20 mouse cellular contexts compared by ENCODE assay signal in genomic region chr4:105879891-105880290, GRCm38 (mm10).
"Had no signal": no experiment of that assay in that cellular context is flagged by ENCODE, and none has a peak within 500 bp of the region (broad histone marks: within the 10 kb centered on the region; RNA-seq: fewer than 3 reads in every experiment).

No protein-coding gene starts in this region.

- H3K4me2 ChIP-seq: limb, embryonic 12.5 days; liver, embryonic 12.5 days; liver, embryonic 15.5 days; lung, embryonic 15.5 days; midbrain, embryonic 11.5 days had no signal

- H3K4me1 ChIP-seq: liver, embryonic 12.5 days; liver, embryonic 15.5 days; lung, embryonic 15.5 days had no signal

- ATAC-seq: liver, embryonic 12.5 days had no signal

- H3K27me3 ChIP-seq: liver, embryonic 12.5 days; liver, embryonic 15.5 days; lung, embryonic 15.5 days had no signal

- H3K4me3 ChIP-seq: layer of hippocampus, adult 2 months; limb, embryonic 12.5 days; liver, embryonic 12.5 days; liver, embryonic 15.5 days; lung, embryonic 15.5 days had no signal

- H3K9ac ChIP-seq: limb, embryonic 12.5 days; liver, embryonic 12.5 days; liver, embryonic 15.5 days; lung, embryonic 15.5 days had no signal

- H3K9me3 ChIP-seq: limb, embryonic 12.5 days; liver, embryonic 12.5 days; liver, embryonic 15.5 days; lung, embryonic 15.5 days had no signal

- DNase-seq: kidney, postnatal 25 days; layer of hippocampus, adult 9-11 months; liver; lung, adult 18-20 months; lung, postnatal 14 days; lung, postnatal 4 days; midbrain, embryonic 14.5 days; right cerebral cortex, postnatal 14 days; right cerebral cortex, postnatal 4 days; thymus, adult 2 months; thymus, postnatal 14 days; thymus, postnatal 4 days had no signal

- H3K36me3 ChIP-seq: limb, embryonic 12.5 days; liver, embryonic 12.5 days; liver, embryonic 15.5 days; lung, embryonic 15.5 days had no signal

- H3K27ac ChIP-seq: kidney, postnatal 0 days; layer of hippocampus, adult 2 months; limb, embryonic 12.5 days; liver, embryonic 12.5 days; liver, embryonic 15.5 days; lung, embryonic 15.5 days; stomach, postnatal 0 days had no signal
